Mouse (Mus musculus) B cell, adult (primary cell): ENCODE data around the gene Usp46. TPM values are rescaled to one million over a fixed set of nuclear protein-coding genes. Genes with fewer than 3 reads are reported as not detected.

Source experiments
- total RNA-seq: library from RNA; stranded (reverse); gene quantifications from 4 replicates; pipeline ENCODE4 v1.2.4, GENCODE M21; 2023; ENCODE audit not compliant: inconsistent age

The Usp46 gene
- 8.8 to 13.4 TPM (median 9.3 TPM) in 4 replicates for total RNA-seq

DNA sequence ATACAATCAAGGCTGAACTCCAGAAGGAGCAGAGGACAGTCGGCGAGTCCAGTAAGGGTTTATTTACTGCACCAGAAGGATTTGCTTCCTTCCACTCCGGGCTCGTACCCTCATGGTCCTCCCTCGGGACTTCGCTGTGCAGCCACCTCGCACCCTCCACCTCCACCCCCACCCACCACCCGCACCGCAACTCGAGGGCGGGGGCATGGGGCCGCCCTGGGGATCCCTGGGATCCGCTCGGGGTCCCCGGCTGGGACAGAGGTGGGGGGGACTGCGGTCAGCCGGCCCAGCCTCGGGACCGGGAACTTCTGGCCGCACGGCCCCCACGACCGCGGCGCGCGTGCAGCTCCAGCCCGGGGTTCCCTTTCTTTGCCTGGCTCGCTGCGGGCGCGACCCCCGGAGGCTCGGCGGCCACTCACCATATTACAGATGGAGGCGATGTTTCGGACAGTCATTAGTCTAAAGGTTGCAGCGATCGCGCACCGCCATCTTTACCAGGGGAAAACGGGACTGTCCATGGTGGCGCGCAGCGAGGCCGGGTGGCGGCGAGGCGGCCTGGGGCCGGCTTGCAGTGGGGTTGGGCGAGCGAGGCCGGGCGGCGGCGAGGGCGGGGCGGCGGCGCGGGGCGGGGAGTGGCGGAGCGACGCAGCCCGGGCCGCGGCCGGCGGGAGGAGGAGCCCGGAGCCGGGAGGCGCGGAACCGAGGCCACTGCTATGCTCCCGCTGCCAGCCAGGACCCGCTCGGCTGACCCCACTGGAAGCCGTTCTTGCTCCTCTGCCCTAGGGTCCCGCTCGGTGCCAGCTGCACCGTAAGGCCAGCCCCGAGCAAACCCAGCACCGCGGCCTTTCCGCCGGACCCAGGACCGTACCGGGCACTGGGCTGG is at the start of gene Usp46:
Gene Usp46, minus strand, starts transcription at position 601 of the 883 bp plus-strand sequence.

Other genes starting within 250 kb of the Usp46 start
- 0.27 to 0.51 TPM (median 0.34 TPM) in 4 replicates for gene Rasl11b, start 126.9 kb upstream of the Usp46 start, total RNA-seq